14 mouse cellular contexts compared by ENCODE assay signal in the genomic region with DNA sequence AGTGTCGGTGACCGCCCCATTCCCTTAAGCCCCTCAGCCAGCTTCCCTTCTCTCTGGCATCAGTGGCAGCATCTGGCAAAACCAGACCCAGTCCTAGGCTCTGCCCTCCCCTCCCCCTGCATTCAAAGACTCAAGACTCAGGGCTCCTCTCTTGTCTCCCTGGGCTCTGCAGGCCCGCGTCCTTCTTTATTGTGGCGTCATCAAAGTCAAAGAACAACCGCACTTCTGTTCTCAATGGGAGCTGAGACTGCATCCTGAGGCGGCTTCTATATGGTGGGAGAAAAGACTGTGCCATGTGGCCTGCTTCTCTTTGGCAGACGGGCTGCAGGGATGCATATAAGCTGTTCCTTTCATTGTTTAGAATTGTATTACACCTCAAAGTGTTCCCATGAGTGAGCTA.
DNase-seq lines count a peak whose midpoint lies in the region; ATAC-seq and TF ChIP-seq lines count a peak whose summit lies in the region.
"Had no signal": no experiment of that assay in that cellular context is flagged by ENCODE, and none has a peak within 500 bp of the region (broad histone marks: within the 10 kb centered on the region; RNA-seq: fewer than 3 reads in every experiment).

No protein-coding gene starts in this region.

- no peak for TF ChIP-seq POLR2A in thymus, adult 2 months (IDR thresholded peaks at IDR 0.05; ENCODE audit: control insufficient read depth, extremely low read depth, insufficient read depth, low read length, poor library complexity)

- peak; percentile 41 for DNase-seq in embryo, embryonic 11 days
- DNase-seq in embryo, embryonic 10 days (ENCODE audit: low spot score), result no peak
- peak; percentile 42 for DNase-seq in thymus, postnatal 14 days
- DNase-seq in thymus, adult 2 months, result no peak
- no peak for DNase-seq in limb, embryonic 10.5 days (ENCODE audit: low spot score)
- no peak for DNase-seq in layer of hippocampus, adult 9-11 months
- no peak for DNase-seq in c-Kit-positive CD71-positive TER-119-positive erythroid progenitor cells, embryonic 14.5 days (ENCODE audit: low spot score)
- DNase-seq: adrenal gland, postnatal 14 days; cerebellum, postnatal 10 days; gastrocnemius, postnatal 14 days; lung, postnatal 4 days had no signal

- 7% methylated on average over 8 of the region's 8 CpGs for WGBS in thymus, adult 2 months
- WGBS in limb, embryonic 10.5 days, result 46% methylated on average over 8 of the region's 8 CpGs
- WGBS in neural tube, embryonic 15.5 days, result 19% methylated on average over 8 of the region's 8 CpGs

- TF ChIP-seq CTCF in thymus, adult 2 months (IDR thresholded peaks at IDR 0.05; ENCODE audit: borderline replicate concordance, control insufficient read depth, extremely low read depth, insufficient read depth, low read length, poor library complexity), result no peak

- H3K27me3 ChIP-seq in thymus, adult 2 months (ENCODE audit: control insufficient read depth, insufficient read depth, low read length), result no peaks in the 10 kb centered on the region
- H3K27me3 ChIP-seq in limb, embryonic 10.5 days (ENCODE audit: low read depth, poor library complexity, severe bottlenecking), result no peaks in the 10 kb centered on the region
- H3K27me3 ChIP-seq in neural tube, embryonic 15.5 days (replicated peaks), result no peaks in the 10 kb centered on the region
- H3K27me3 ChIP-seq: intestine, embryonic 15.5 days; limb, embryonic 15.5 days had no signal

- H3K27ac ChIP-seq in thymus, adult 2 months (ENCODE audit: control insufficient read depth, insufficient read depth, low read length), result no peak overlapping the region
- H3K27ac ChIP-seq in limb, embryonic 10.5 days, result peak overlapping the region; percentile 12; the same call in 1 of the 2 replicates
- peak overlapping the region; percentile 68 for H3K27ac ChIP-seq in neural tube, embryonic 15.5 days (replicated peaks)
- H3K27ac ChIP-seq: intestine, embryonic 15.5 days; limb, embryonic 15.5 days had no signal

- H3K36me3 ChIP-seq in thymus, adult 2 months (ENCODE audit: control insufficient read depth, insufficient read depth, low read length), result no peaks in the 10 kb centered on the region
- H3K36me3 ChIP-seq in limb, embryonic 10.5 days, result no peaks in the 10 kb centered on the region
- no peaks in the 10 kb centered on the region for H3K36me3 ChIP-seq in neural tube, embryonic 15.5 days
- H3K36me3 ChIP-seq: intestine, embryonic 15.5 days; limb, embryonic 15.5 days had no signal

- H3K9me3 ChIP-seq in limb, embryonic 10.5 days (replicated peaks), result no peaks in the 10 kb centered on the region
- no peaks in the 10 kb centered on the region for H3K9me3 ChIP-seq in neural tube, embryonic 15.5 days (replicated peaks)
- H3K9me3 ChIP-seq: intestine, embryonic 15.5 days; limb, embryonic 15.5 days had no signal

- 0 out of 2 replicates have a peak, but pooled peaks have one; percentile 22 for ATAC-seq in neural tube, embryonic 15.5 days (ENCODE audit: low FRiP score)
- ATAC-seq: intestine, embryonic 15.5 days had no signal

- no peak overlapping the region for H3K9ac ChIP-seq in neural tube, embryonic 15.5 days (replicated peaks)
- H3K9ac ChIP-seq: intestine, embryonic 15.5 days; limb, embryonic 15.5 days had no signal

- no peak overlapping the region for H3K4me2 ChIP-seq in neural tube, embryonic 15.5 days
- H3K4me2 ChIP-seq: intestine, embryonic 15.5 days; limb, embryonic 15.5 days had no signal

- peaks cover 29% of the 10 kb centered on the region for H3K4me1 ChIP-seq in thymus, adult 2 months (replicated peaks; ENCODE audit: control insufficient read depth, insufficient read depth, low read length)
- H3K4me1 ChIP-seq in limb, embryonic 10.5 days, result peaks cover 14% of the 10 kb centered on the region
- peaks cover 19% of the 10 kb centered on the region for H3K4me1 ChIP-seq in neural tube, embryonic 15.5 days
- H3K4me1 ChIP-seq: intestine, embryonic 15.5 days had no signal

- H3K4me3 ChIP-seq in thymus, adult 2 months (ENCODE audit: control insufficient read depth, insufficient read depth, low read length), result no peak overlapping the region
- no peak overlapping the region for H3K4me3 ChIP-seq in limb, embryonic 10.5 days
- no peak overlapping the region for H3K4me3 ChIP-seq in neural tube, embryonic 15.5 days (replicated peaks)
- H3K4me3 ChIP-seq: intestine, embryonic 15.5 days; limb, embryonic 15.5 days had no signal

Comparison
In these comparisons a context has a peak if more than half of its experiments do, and no peak if none do; other contexts are left out.
1. DNase-seq: peak in embryo, embryonic 11 days (single experiment) and thymus, postnatal 14 days (single experiment); none in embryo, embryonic 10 days (single experiment), thymus, adult 2 months (single experiment), limb, embryonic 10.5 days (single experiment), layer of hippocampus, adult 9-11 months (single experiment) and c-Kit-positive CD71-positive TER-119-positive erythroid progenitor cells, embryonic 14.5 days (single experiment).